Mouse (Mus musculus) kidney, adult 18-20 months (tissue): ENCODE data around the gene Gm6525.

Experiments used
- DNase-seq: peaks from one replicate; pipeline ENCODE4 v3.0.0; 2021

Gene Gm6525

GRCm38 (mm10) chr3:84175337-84176315, 1.7 kb downstream of the Gm6525 start:
- peak; percentile 78 for DNase-seq

- DNase-seq = no peak
Observed at GRCm38 (mm10) chr3:84177834-84178233, 3.9 kb downstream of the Gm6525 start.

- DNase-seq = no peak
Observed at GRCm38 (mm10) chr3:84180304-84180703, 6.4 kb downstream of the Gm6525 start.

- DNase-seq = no peak
Observed at GRCm38 (mm10) chr3:84181102-84181501, 7.2 kb downstream of the Gm6525 start.

GRCm38 (mm10) chr3:84181717-84182116, 7.8 kb downstream of the Gm6525 start:
- DNase-seq = no peak

GRCm38 (mm10) chr3:84189629-84190173, 15.8 kb downstream of the Gm6525 start:
- no peak for DNase-seq

GRCm38 (mm10) chr3:84190513-84191061, 16.7 kb downstream of the Gm6525 start:
- DNase-seq = no peak

- DNase-seq = no peak
Observed at GRCm38 (mm10) chr3:84191141-84191881, 17.4 kb downstream of the Gm6525 start.

GRCm38 (mm10) chr3:84193881-84194280, 20.0 kb downstream of the Gm6525 start:
- DNase-seq = no peak

- no peak for DNase-seq
Observed at GRCm38 (mm10) chr3:84198229-84198628, 24.3 kb downstream of the Gm6525 start.

GRCm38 (mm10) chr3:84199516-84199915, 25.6 kb downstream of the Gm6525 start:
- no peak for DNase-seq

- no peak for DNase-seq
Observed at GRCm38 (mm10) chr3:84200559-84201420, 26.9 kb downstream of the Gm6525 start.

- no peak for DNase-seq
Observed at GRCm38 (mm10) chr3:84204640-84205039, 30.7 kb downstream of the Gm6525 start.

- no peak for DNase-seq
Observed at GRCm38 (mm10) chr3:84205650-84206049, 31.7 kb downstream of the Gm6525 start.

- DNase-seq = no peak
Observed at GRCm38 (mm10) chr3:84206106-84206505, 32.2 kb downstream of the Gm6525 start.

- DNase-seq = no peak
Observed at GRCm38 (mm10) chr3:84207366-84207765, 33.5 kb downstream of the Gm6525 start.

- DNase-seq = no peak
Observed at GRCm38 (mm10) chr3:84208475-84208874, 34.6 kb downstream of the Gm6525 start.

- DNase-seq = no peak
Observed at GRCm38 (mm10) chr3:84208917-84209513, 35.1 kb downstream of the Gm6525 start.

GRCm38 (mm10) chr3:84211340-84211875, 37.5 kb downstream of the Gm6525 start:
- no peak for DNase-seq

- DNase-seq = peak; percentile 83
Observed at GRCm38 (mm10) chr3:84214501-84214900, 40.6 kb downstream of the Gm6525 start.

GRCm38 (mm10) chr3:84215253-84215652, 41.3 kb downstream of the Gm6525 start:
- peak; percentile 65 for DNase-seq
